Mouse (Mus musculus): ENCODE results near the gene Rnf157.
"Not testable (repeated sequence)": the region's sequence is repeated elsewhere in the genome, so short reads cannot be mapped to it uniquely, and the experiment has no call there.

The Rnf157 gene

DNA sequence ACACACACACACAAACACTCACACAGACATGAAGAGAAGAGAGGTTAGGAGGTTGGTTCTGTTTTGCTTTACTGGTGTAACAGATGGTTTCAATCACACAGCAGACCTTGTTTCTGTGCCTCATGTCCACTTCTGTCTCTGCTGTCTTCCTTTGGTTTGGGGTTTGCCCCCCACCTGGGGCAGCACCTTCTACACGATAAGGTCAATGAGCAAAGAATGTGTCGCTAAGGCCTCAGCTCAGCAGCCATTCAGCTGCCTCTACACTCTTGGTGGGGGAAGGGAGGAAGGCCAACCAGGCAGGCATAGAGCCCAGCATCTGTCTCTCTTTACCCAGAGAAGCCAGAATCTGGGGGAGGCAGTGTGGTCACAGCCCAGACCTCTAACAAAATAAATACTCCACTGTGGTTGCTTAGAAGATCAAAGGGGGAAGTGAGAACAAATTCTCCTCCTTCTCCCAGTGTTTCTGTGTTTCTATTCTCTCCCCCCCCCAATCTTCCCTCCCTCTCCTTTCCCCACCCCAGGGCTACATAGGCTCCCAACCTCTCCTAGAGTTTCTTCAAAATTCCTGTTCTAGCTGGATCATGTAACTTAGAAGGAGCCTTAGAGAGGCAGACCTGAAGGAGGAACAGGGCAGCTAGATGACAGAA, 5.5 kb upstream of the Rnf157 start:
- DNase-seq (ENCODE audit: low read depth, low spot score), result no peak

DNA sequence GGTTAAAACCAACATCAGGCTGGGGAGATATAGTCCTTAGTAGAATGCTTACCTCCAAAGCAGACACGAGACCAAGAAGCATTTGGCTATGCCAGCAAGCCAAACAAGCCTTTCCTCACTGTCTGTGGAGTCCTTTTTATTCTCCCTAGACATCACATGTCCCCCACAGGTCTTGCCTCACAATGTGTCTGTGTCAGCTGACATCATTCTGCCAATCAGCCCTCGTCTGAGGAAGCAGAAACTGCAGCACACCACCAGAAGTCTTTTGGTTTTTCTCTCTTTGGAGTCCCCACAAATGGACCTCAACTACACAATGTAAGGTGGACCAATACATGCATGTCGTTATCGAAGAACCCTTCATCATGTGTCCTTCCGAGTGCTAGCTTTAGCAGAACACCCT, 4.2 kb upstream of the Rnf157 start:
- DNase-seq (ENCODE audit: low read depth, low spot score), result no peak

DNA sequence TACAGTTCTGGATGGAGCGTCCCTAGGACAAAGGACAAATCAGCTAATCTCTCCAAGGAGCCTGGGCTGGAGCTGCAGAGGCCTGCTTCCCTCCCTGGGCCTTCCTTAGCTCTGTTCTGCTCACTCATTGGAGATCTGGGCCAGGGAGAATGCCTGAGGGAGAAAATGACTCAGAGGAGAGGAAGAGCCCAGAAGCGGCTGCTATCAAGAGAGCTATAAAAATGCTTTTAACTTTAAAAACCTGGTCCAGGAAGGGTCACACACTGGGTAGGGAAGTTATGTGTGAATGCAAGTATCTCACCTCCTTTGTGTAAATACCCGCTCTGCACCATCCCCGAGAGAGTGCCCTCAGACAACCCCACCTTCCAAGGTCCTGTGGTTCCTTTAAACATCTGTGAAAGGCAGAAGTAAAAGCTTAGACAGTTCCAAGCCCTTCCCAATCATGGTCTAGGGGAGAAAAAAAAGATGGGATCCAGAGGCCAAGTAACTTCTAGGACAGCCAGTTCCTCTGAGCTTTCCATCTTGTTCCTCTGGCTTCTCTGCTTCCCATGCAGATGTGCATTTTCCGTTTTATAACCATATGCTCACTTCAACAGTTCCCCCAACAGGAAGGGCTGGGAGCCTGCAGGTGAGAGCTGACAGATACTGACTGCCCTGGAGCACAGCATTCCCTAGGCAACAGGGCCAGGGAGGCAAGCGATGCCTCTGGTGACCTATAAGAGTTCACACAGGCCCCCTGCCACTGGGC, 3.5 kb upstream of the Rnf157 start:
- no peak for DNase-seq (ENCODE audit: low read depth, low spot score)

DNA sequence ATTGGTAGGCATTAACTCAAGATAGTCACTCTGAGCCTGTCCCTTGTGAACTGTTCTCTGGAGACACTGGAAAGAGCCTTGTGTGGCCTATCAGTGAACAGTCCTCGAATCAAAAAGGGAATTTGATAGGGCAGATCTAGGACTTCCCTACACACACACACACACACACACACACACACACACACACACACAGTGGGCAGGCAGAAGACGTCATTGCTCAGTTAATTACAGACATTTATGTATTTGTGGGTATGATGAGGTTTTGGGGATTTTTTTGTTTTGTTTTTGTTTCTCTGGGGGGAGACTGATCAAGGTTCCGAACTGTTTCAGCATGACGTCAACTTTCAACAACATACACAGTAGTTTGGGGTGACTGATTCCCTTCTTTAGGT, 795 bp upstream of the Rnf157 start:
- DNase-seq (ENCODE audit: low read depth, low spot score), result no peak

DNA sequence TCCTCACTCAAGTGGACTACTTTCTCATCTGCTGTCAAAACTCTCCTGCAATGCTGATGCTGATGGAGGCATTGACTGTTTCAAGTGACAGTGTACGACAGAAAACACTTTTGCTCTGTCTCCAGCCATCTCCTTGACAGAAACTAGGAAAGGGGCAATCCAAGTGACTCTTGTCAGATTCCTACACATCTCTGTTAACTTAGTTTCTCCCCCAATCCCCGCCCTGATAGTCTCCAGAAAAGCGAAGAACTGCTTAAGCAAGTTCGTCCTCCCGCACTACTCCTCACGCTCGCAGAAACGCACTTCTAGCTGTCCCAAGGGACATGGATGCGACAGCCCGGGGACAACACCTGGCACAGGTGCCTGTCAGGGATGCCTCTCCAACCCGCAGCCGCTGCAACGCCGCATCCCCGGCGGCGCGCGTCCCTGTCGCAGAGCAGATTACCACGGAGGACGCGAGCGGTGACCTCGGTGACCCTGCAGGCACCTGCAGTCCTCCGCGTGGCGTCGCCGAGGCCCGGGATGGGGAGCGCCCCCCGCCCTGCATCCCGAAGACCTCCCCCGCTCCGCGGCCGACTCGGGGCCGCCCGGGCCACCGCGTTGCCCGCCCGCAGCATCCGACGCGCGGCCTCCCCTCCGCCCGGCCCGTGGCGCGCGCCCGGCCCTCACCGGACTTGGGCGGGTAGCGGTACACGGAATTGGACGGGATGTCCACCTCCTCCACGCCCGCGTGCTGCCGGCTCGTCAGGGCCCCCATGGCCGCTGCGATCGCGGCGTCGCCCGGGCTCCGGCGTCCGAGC, 604 bp downstream of the Rnf157 start:
- DNase-seq (ENCODE audit: low read depth, low spot score), result no peak

DNA sequence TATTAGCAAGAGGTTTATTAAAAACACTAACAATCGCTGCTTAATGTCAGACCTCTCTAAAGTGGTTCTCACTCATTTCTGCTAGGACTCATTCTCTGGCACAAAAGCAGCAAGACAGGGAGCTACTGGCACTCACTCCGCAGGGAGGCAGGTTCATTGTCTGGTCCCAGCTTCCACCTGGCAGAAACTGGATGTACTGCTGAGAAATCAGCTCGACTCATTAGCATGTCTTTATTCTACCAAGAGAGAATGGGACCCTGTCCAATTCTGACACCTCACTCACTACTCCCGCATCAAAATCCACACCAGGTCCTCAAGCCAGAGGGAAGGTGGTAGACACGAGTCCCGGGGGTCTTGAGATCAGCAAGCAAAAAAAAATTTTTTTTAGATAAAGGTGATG, 1.2 kb downstream of the Rnf157 start:
- no peak for DNase-seq (ENCODE audit: low read depth, low spot score)

DNA sequence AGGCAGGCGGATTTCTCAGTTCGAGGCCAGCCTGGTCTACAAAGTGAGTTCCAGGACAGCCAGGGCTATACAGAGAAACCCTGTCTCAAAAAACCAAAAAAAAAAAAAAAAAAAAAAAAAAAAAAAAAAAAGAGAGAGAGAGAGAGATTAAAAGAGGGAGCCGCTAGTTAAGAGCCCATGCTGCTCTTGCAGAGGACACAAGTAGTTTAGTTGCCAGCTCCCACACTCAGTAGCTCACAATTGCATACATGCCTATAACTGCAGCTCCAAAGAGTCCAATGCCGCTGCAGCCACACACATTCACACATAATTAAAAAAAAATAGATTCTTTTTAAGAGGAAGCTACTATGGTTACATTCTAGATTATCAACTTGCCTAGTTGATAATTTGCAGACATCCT, 2.4 kb downstream of the Rnf157 start:
- not testable (repeated sequence) for DNase-seq (ENCODE audit: low read depth, low spot score)

DNA sequence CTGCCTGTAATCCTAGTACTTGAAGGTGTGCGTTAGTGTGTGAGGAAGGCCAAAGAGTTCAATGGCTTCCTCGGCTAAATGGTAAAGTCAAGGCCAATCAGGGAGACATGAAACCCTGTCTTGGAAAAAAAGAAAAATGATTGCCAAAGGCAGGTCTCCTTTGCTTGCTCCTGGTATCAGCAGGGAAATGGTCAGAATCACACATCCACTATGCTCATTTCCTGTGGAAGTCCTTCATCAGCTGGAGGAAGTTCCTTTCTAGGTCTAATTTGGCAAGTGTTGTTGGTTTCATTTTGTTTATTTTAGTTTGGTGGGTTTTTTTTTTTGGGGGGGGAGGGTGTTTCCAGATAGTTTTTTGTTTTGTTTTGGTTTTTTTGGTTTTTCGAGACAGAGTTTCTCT, 3.8 kb downstream of the Rnf157 start:
- no peak for DNase-seq (ENCODE audit: low read depth, low spot score)

DNA sequence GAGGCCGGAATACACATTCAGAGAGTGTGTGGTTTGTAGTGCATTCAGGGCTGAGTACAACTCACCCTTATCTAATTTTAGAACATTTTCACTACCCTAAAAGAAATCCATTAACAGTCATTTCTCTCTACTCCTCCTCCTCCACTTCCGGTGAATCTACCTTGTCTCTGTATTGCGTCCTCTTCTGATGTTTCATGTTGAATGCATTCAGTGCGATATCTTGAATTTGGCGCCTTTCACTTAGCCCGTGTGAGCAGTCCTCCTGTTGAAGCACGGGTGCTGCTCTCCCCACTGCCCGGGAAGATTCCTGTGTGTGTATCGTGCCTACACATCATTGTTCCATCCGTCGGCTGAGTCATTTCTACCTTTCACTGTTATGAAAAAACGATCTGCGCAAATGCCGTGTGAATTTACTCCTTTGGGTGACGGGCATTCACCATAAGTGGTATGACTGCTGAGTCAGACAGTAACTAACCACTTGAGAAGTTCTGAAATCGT, 6.6 kb downstream of the Rnf157 start:
- DNase-seq (ENCODE audit: low read depth, low spot score), result no peak

DNA sequence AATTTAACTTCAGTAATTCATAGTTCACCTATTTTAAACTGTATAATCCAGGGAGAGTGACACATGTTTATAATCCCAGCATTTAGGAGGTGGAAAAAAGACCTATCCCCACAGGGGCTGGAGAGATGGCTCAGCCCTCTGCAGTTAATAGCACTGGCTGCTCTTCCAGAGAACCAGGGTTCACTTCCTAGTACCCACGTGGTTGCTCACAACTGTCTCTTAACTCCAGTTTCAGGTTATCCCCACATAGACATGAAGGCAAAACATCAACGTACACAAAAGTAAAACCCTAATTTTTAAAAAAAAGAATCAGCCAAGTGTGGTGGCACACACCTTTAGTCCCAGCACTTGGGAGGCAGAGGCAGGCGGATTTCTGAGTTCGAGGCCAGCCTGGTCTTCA, 7.2 kb downstream of the Rnf157 start:
- no peak for DNase-seq (ENCODE audit: low read depth, low spot score)

DNA sequence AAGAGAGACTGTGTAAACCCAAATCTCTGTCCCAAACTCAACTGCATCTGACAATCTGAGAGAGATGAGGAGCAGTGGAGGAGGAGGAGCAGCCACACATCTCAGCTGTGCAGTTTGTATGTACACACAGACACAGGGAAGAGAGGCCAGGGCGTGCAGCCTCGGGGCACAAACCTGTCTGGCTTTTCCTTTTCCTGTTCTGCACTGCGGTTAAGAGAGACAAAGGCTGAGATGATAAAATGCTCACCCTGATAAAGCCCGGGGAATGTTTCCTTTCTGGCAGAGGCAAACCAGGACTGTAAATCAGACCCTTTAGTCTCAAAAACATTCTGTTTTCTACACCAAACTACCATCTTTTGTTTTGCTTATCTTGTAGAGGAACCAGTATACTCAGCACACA, 12.3 kb downstream of the Rnf157 start:
- no peak for DNase-seq (ENCODE audit: low read depth, low spot score)

DNA sequence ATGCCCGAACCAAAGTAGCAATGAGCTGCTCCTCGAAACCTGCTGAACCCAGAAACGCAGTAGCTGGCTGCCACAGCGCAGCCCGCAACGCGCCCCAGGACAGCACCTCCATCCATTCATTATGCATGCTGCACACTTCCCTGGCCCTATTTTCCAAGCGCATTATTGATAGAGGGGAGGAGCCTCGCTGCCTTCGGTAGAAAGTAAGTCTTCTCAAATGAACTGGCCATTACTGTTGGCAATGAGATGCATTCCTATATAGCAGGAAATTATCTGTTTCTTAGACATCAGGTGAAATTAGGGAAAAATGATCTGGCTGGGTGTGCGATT, 14.5 kb downstream of the Rnf157 start:
- no peak for DNase-seq (ENCODE audit: low read depth, low spot score)

DNA sequence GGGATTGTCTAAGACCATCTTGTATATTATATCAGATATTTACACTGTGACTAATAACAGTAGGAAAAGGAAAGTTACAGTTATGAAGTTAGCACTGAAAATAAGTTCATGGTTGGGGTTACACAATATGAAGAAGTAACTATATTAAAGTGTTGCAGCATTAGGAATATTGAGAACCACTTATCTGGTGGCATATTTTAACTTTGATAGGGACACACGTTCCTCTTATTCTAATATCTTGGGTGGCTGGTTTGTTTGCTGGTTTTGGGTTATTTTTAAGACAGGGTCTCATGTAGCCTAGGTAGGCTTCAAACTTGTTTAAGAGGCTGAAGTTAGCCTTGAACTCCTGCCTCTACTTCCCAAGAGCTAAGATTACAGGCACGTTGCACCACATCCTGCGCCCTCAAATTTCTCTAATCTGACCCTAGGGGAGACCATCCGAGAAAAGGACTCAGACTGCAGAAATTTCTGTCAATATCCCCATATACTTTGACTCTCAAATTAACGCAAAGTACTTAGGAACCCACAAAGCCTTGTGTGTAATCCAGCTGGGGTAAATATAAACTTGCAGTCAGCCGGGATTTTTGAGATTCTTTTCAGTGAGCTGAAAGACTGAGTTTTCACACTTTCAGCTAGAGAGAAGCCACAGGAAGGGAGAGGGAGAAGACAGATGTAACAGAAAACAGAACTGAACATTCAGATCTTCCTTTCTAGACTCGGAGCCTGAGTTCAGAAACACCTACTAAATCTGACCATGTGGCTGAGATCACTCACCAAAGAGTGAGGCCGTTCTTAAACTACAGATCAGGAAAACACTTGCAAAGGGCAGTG, 15.1 kb downstream of the Rnf157 start:
- DNase-seq (ENCODE audit: low read depth, low spot score), result no peak

DNA sequence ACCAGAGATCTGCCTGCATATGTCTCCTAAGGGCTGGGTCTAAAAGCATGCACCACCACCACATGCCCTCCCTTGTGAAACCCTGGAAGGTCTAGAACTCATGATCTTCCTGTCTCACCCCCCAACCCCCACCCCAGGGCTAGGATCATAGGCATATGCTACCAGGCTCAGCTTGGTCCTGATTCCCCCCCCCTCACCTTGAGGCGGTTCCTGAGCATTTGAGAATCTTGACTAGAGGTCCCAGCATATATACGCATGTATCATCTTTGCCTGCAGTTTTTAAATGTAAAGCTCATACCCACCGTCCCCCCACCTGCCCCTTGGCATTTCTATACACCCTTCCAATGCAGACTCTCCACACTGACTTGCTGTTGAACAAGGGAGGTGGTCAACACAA, 15.9 kb downstream of the Rnf157 start:
- no peak for DNase-seq (ENCODE audit: low read depth, low spot score)

DNA sequence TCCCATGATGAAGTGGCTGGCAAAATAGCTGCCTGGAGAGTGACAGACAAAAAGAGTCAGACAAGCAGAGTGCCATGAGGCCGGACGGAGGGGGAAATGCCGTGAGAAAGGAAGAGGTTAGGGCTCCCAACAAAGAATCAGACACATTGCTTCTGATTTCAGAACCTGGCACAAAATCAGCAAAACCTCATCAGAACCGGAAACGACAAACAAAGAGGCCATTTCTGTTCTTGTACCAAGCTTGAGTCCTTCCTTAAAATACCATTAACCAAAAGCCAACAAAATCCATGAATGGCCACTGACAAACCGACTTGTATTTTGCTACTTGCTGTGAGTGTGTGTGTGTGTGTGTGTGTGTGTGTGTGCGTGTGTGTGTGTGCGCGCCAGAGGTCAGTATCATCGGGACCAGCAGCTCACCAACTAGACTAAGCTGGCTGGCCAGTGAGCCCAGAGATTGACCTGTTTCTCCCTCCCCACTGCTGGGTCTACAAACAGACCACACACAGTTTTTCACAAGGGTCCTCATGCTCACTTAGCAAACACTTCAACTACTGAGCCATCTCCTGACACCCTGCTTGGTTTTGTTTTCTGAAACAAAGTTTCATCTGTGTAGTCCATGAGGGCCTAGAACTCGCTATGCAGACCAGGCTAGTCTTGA, 16.4 kb downstream of the Rnf157 start:
- no peak for DNase-seq (ENCODE audit: low read depth, low spot score)

DNA sequence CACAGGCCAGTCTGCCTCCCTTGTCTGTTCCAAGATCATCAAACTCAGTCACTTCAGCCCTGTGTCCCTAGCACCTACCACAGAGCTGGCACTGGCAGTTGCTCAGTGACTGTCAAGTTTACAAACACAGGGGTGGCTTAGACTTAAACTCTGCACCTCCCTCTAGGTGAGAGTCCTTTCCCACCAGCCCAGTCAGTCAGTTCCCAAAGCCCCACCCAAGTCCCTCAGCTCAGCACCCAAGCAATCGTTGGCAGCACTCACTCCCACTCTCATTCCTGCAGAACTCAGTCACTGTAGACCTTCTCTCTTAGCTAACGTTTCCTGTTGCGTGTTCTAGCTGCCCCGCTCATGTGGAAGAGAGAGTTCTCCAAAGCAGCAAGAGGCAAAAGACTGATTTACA, 18.1 kb downstream of the Rnf157 start:
- no peak for DNase-seq (ENCODE audit: low read depth, low spot score)

DNA sequence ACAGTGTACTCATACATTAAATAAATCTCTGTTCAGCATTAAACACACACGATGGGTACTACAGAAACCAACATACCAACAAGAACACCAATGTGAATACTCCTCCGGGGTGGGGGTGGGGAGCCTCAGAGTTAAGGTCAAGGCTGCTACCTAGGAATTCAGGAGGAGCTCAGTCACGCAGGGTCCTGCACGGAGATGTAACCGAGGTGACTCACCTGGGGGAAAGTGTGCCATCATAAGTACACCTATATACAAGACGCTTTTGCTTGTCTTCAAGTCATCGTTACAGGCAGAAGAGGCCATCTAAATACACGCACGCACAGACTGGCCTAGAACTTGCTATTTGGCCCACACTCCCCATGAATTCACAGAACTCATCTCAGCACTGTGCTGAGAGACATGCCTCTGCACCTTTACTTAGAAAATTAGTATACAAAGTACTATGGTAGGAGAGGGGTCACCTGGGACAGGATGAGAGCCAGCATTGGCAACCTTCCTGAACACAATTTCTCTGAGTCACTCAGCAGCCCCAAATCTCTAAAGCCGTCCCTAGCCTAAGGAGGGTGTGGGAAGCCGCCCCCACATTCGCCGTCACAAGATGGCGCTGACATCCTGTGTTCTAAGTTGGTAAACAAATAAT, 23.9 kb downstream of the Rnf157 start:
- DNase-seq (ENCODE audit: low read depth, low spot score), result peak; percentile 73

DNA sequence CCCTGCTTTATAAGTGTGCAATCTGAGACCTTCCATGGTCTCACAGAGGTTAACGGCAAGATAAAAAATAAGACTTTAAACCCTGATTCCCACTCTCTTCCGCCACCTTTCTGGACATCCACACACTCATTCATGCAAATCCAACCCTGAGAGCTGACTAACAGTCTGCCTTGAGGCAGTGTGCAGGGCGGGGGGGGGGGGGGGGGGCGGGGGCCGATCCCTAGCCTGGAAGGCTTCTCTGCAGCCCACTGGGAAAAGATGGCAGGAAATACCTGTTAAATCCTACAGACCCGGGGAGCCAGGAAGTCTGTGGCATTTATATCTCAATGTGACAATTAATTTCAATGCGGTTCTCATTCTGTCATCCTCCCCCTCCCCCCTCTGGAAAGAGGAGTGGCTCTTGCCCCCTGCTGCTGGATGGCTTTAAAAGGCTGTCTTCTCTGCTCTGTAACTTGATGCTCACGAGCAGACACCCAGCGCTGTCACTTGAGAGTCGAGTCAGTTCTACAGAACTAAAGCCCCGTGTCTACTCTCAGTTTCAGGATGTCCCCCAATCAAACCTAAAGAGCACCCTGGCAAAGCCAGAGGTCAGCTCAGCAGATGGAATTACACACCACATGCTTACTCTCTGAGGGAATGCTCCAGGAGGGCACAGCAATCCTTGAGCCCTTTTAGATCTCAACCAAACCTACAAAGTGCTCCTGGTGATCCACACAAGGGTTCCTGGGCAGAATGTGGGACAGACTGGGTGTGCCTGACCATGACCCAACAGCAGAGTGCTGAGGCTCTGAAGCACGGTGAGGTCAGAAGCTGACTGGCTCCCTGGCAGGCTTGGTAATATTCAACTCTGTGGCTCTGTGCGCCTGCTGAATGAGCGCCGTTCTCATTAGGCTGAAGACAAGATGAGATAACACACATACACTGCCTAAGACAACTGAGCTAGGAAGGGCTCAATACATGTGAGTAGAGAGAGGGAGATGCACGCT, 25.5 kb downstream of the Rnf157 start:
- peak; percentile 88 for DNase-seq (ENCODE audit: low read depth, low spot score)

DNA sequence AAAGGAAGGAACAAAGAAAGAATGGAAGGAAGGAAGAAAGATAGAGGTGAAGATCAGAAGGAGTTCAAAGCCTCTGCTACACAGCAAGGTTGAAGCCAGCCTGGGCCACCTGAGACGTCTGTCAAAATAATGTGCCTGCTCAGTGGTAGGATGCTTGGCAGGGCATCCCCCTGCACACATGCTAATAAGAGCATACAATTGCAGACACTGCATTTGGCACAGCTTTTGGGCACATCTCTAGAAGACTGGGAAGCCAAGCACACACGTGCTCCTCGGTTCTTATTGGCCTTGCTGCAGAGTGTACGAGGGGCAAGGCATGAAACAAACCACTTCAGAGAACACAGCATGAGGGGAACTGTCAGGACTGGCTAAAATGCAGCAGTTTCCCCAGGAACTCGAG, 26.8 kb downstream of the Rnf157 start:
- peak; percentile 51 for DNase-seq (ENCODE audit: low read depth, low spot score)

DNA sequence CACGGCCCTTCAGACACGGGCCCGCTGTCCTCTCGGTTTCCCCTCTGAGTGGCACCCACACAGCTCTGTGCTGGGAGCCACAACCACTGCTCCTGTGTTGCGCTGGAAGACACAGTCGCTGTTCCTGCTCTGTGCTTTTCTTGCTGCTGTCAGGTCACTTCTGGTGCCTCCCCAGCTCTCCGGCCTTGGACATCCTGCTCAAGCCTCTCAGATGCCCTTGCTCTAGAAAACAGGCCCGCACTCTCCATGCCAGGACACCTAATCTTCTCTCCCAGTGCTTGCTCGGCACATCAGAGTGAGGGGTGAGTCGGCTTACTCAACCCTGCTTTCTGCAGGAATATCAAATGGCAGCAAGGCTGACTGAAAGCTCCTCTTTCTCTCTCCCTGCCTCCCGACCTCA, 28.7 kb downstream of the Rnf157 start:
- peak; percentile 88 for DNase-seq (ENCODE audit: low read depth, low spot score)

Measured in skeletal muscle tissue, adult 2 months (tissue).